Mouse (Mus musculus) gastrocnemius, adult 8-10 months (tissue): ENCODE results near the gene Bcat2. TPM values are rescaled to one million over a fixed set of nuclear protein-coding genes. Genes with fewer than 3 reads are reported as not detected.

Experiments used
- DNase-seq, 2 experiments: peaks; one replicate each; pipeline ENCODE4 v3.0.0; 2022; ENCODE audit warnings: low spot score in 2 of 2
- total RNA-seq, 4 experiments: library from RNA; stranded (reverse); gene quantifications; 2 replicates each; pipeline ENCODE4 v1.2.4; 2022

Gene Bcat2
- total RNA-seq, 4 experiments from 2014 or later = 82.2 to 107 (median 91.8) TPM

DNA sequence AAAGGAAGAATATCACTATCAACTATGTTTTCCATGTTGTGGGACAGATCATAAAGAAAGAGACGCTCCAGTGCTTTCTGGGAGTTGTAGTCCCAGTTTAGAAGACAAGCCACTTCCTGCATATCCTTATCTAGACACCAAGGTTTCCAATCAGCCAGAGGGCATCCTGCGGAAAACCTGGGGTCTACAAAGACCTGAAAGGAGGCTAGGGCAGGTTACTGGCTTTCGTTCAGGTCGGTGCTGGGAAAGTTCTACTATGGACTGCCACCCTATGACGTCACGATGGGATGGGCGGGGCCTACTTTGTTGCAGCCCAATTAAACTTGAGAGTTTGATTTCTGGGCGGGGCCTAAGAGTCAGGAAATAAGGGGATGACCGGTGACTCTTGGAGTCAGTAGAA lies 51.5 kb downstream of the Bcat2 start, which contains the start of gene Izumo1:
Gene Izumo1, plus strand, starts transcription at position 369 of the 400 bp plus-strand sequence.
- no peak for DNase-seq

DNA sequence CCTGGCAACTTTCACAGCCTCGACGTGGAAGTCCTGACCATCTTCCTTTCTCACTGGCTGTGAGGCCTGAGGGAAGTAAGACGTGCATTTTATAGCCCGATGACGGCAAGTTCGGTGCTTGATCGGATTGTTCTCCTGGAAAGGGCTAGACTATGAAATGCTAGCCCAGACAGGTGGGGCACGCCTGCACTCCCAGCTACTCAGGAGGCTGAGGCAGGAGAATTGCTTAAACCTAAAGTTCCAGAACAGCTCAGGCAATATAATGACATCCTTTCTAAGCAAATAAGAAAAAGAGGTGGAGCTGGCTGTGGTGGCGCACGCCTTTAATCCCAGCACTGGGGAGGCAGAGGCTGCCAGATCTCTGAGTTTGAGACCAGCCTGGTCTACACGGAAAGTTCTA lies 53.6 kb downstream of the Bcat2 start:
- no peak for DNase-seq

DNA sequence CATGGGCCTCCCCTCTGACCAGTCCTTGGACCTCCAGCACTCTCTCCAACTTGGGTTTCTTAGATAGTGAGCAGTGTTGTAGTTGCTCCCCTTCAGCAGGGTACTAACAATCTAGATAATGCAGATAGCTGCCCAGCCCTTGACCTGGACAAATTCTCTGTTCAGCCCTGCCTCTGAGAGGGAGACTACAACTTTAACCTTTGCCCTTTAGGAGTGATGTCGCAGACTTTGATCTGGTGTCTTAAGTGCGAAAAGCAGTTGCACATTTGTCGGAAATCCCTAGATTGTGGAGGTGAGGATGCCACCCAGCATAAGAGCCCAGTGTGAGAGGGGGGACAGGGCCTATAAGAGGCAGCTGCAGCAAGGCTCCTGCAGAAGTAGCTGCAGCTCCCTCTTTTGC lies 54.8 kb downstream of the Bcat2 start:
- DNase-seq = no peak

DNA sequence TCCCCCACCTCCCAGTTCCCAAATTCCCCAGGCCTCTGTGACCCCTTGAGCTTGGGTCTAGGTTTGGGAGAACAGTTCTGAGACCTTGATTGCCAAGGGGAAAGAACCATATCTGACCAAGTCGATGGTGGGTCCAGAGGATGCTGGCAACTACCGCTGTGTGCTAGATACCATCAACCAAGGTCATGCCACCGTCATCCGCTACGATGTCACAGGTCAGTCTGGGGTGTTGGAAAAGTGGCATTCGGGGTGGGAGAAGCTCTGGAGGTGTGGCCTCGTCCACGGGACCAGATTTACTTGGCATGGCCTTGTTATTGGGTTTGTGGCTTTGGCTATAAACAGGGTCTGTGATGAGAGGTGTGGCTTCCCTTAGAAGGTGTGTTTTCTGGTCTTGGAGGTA lies 55.5 kb downstream of the Bcat2 start:
- no peak for DNase-seq

DNA sequence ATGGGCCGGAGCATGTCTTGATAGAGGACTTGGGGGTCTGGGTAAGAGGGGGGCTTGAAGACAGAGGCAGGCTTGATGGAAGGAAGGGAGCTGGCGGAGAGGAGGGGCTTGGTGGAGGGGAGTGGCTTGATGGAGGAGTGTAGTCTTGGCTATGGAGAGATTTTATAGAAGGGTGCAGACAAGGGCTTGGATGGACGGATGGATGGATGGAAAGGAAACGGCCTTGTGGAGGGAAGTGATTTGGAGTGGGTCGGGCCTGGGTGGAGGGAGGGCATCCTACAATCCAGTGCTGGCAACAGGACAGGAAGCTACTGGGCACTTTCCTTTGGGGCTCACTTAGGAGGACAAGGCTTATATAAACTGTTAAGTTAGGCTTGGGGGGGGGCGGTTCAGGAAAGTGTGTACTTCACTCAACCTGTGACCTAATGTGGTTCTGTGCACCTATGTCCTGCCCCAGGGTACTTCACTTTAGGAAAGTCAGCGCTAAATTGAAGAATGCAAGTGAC lies 56.7 kb downstream of the Bcat2 start:
- DNase-seq = no peak

DNA sequence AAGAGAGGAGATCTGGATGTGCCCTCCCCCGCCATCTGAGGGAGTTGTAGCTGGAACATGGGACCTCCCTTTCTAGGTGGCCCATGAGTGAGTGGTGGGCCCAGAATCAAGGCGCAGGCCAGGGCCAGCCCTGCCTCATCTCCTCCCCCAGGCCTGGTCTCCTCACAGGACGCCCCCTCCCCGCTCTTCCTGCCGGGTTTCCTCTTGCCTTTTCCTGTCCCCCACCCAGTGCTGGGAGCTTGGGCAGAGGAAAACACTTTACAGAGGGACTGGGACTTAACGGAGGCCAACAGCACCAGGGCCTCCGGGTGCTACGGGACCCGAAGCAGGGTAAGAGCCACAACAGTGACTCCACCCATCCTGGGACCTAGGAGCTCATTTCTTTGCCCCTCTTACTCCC lies 57.3 kb downstream of the Bcat2 start, which contains the start of gene Rasip1:
Gene Rasip1, plus strand, starts transcription at position 228 of the 400 bp plus-strand sequence.
- DNase-seq = no peak

DNA sequence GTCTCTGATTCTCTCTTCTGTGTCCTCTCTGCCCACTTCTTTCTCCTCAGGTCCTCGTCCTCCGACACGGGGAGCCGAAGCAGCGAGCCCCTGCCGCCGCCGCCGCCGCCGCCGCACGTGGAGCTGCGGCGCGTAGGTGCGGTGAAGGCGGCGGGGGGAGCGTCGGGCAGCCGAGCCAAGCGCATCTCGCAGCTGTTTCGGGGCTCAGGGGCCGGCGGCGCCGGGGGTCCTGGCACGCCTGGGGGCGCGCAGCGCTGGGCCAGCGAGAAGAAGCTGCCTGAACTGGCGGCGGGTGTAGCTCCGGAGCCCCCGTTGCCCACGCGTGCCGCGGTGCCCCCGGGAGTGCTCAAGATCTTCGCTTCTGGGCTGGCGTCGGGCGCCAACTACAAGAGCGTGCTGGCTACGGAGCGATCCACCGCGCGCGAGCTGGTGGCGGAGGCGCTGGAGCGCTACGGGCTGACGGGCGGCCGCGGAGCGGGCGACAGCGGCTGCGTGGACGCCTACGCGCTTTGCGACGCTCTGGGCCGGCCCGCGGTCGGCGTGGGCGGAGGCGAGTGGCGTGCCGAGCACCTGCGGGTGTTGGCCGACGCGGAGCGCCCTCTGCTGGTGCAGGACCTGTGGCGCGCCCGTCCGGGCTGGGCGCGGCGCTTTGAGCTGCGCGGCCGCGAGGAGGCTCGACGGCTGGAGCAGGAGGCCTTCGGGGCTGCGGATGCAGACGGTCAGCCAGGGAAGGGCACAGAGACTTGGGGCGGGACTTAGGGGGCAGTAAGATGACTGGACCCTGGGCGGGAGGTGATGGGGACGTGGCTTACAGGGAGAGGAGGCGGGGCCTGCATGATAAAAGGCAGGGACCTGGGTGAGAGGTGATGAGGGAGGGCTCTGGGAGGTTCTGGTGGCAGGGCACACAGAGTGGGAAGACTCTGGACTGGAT lies 58.7 kb downstream of the Bcat2 start:
- peak; percentile 74 to 79 for DNase-seq

DNA sequence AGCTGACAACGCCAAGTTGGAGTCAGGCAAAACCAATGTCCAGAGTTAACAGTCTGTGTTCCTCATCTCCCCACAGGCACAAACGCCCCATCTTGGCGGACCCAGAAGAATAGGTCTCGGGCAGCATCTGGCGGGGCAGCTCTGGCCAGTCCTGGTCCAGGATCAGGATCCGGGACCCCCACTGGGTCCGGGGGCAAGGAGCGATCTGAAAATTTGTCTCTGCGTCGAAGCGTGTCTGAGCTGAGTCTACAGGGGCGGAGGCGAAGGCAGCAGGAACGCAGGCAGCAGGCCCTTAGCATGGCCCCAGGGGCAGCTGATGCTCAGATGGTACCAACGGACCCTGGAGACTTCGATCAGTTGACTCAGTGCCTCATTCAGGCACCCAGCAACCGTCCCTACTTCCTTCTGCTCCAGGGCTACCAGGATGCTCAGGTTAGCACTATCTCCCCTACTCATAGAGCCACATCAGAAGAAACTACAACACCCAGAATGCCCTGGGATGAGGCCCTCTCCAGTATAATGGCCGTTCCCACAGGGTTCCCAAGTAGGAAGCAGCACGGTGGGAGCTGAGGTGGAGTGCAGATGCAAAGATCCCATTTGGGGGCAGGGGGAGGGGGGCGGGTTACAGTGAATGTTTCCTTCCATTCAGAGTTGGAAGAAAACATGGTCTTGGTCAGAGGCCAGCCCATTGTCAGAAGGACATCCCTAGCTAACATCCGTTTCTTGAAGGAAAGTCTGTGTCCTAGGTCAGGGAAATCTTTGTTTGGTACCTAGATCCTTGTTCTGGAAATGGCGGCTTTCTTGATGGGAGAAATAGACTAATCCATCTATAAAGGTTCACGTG lies 60.3 kb downstream of the Bcat2 start:
- DNase-seq = no peak

DNA sequence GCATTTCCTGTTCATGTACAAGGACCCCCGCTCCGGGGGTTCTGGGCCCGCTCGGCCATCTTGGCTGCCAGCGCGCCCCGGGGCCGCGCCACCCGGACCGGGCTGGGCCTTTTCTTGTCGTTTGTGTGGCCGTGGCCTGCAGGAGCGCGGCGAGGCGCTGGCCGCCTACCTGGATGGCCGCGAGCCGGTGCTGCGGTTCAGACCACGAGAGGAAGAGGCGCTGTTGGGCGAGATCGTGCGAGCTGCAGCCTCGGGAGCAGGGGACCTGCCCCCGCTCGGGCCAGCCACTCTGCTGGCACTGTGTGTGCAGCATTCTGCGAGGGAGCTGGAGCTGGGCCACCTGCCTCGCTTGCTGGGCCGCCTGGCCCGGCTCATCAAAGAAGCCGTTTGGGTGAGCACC lies 62.5 kb downstream of the Bcat2 start:
- DNase-seq = no peak

DNA sequence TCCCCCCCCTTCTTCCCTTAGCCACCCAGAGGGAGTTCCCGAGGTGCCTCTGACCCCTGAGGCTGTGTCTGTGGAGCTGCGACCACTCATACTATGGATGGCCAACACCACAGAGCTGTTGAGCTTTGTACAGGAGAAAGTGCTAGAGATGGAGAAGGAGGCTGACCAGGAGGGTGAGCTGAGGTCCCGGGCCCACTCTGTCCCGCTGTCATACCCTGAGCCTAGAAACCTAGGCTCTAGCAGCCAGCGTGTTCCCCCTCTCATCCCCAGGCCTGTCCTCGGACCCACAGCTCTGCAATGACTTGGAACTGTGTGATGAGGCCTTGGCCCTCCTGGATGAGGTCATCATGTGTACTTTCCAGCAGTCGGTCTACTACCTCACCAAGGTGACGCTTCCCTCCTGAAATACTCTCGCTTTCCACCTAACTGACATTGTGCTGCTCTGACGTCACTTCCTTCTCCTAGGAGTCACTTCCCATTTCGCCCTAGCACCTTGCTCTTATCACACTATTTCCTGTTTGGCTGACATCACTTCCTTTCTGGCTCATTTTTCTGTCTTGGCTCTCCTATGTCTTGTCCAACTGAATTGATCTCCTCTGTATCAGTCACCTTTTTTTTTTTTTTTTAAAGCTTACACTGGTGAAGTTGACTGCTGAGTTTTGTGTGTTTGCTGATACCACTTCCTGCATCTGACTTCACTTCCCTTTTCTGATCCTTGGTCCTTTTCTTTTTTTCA lies 65.2 kb downstream of the Bcat2 start:
- no peak for DNase-seq

DNA sequence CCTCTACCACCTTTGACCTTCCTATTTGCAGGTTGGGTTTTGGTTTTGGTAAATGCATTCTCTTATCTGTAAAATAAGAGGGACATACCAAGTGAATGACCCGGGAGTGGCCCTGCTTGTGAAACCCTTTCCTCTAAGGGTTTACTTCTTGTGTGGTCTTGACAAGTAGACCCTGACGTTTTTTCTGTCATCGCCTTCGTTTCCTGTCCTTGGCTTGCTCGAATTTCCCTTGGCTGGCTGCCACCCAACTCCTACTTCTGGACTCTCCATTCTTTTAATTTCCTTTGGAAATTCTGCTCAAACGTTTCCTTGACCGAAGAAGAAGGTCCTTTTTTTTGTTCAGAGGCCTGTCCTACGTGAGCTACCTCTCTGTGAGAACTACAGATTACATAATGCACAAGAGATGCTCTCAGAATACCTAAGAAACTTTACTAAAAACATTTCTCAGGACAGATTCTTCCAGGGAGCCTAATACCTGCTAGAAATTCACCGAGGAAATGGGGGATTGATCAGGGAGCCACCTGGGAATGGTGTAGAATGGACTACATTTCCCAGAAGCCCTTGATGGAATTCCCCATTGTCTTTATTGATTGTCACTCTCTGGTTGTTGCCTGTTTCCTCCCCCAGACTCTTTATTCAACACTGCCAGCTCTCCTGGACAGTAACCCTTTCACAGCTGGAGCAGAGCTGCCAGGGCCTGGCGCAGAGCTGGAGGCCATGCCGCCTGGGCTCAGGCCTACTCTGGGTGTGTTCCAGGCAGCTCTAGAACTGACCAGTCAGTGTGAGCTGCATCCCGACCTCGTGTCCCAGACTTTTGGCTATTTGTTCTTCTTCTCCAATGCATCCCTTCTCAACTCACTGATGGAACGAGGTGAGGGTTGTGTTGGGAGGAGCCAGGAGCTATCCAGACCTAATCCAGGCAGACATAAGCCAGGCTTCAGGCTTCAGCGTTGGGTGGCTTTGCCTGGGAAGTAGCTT lies 66.0 kb downstream of the Bcat2 start:
- no peak for DNase-seq

DNA sequence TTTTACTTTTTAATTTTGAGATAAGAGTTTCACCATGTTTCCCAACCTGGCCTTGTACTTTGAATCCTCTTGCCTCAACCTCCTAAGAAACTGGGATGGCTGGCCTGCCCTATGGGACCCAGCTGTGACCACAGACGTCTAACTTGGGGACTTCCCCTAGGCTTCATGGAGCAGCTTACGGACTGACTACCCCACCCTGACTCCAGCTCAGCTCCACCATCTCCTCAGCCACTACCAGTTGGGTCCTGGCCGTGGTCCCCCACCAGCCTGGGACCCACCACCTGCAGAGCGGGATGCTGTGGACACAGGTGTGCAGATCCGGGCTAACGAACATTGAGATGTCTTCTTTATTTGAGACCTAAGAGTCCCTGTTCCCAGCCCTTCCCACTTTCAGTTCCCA lies 67.8 kb downstream of the Bcat2 start:
- no peak for DNase-seq

DNA sequence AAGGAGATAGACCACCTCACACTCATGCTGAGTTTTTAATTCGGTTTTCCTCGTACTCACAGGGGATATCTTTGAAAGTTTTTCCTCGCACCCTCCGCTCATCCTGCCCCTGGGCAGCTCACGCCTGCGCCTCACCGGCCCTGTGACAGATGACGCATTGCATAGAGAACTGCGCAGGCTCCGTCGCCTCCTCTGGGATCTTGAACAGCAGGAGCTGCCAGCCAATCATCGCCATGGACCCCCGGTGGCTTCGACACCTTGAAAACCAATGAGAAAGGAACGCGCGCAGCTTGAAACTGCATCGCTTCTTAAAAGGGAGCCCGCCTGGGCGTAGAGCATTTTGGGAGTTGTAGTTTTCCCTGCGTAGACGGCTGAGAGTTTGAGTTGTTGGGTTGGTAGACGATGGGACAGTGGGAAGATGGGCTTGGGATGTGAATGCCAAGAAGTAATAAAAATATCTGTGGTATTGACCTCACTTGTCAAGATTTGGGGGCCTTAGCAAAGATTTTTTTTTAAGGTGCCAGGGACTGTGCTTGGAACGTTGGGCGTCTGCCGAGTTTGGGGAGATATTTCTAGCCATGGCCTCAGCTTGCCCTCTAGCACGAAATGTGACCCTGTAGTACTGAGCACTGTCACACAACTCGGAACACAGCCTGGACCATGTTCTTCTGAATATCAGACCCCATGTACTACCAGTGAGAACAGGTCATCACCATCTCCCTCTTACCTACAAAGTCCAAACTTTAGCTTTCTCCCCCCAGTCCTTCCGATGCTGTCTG lies 68.9 kb downstream of the Bcat2 start:
- peak; percentile 94 to 97 for DNase-seq

Other genes with a start within 250 kb of the Bcat2 start
- gene Trpm4, start 236.4 kb upstream of the Bcat2 start, total RNA-seq = 10 to 100 TPM; 30.7 to 35.6 (median 32.0) TPM
- 100 to 1,000 TPM; 700 to 858 (median 833) TPM for gene Hrc, start 234.9 kb upstream of the Bcat2 start, total RNA-seq
- gene Ppfia3, start 203.1 kb upstream of the Bcat2 start, total RNA-seq = under 1 TPM in 3 of 4 experiments, not detected in 1; 0.07 to 0.24 (median 0.09) TPM
- not detected for gene Lin7b, start 199.6 kb upstream of the Bcat2 start, total RNA-seq
- 10 to 100 TPM; 45.4 to 74.5 (median 59.9) TPM for gene Snrnp70, start 174.4 kb upstream of the Bcat2 start, total RNA-seq
- 10 to 100 TPM; 78.8 to 94.6 (median 88.3) TPM for gene Kcna7, start 164.5 kb upstream of the Bcat2 start, total RNA-seq
- 1 to 10 TPM; 3.7 to 4.9 (median 4.3) TPM for gene Ntf5, start 156.5 kb upstream of the Bcat2 start, total RNA-seq
- gene Lhb, start 149.3 kb upstream of the Bcat2 start, total RNA-seq = under 1 TPM in 2 of 4 experiments, not detected in 2; 0.46 to 0.61 TPM
- 100 to 1,000 TPM; 265 to 308 (median 299) TPM for gene Gys1, start 135.3 kb upstream of the Bcat2 start, total RNA-seq
- gene Ruvbl2, start 132.1 kb upstream of the Bcat2 start, total RNA-seq = 10 to 100 TPM; 22.4 to 28.6 (median 24.0) TPM
- 100 to 1,000 TPM in 3 of 4 experiments, 10 to 100 TPM in 1; 83.2 to 132 (median 121) TPM for gene Ftl1, start 110.3 kb upstream of the Bcat2 start, total RNA-seq
- 10 to 100 TPM; 14.5 to 17.8 (median 15.3) TPM for gene Bax, start 103.3 kb upstream of the Bcat2 start, total RNA-seq
- not detected for gene Tulp2, start 88.3 kb upstream of the Bcat2 start, total RNA-seq
- 10 to 100 TPM in 3 of 4 experiments, 1 to 10 TPM in 1; 9.7 to 19.4 (median 11.8) TPM for gene Gm45808, start 83.3 kb upstream of the Bcat2 start, total RNA-seq
- 10 to 100 TPM; 22.2 to 29.9 (median 27.6) TPM for gene Dhdh, start 81.3 kb upstream of the Bcat2 start, total RNA-seq
- gene Nucb1, start 59.7 kb upstream of the Bcat2 start, total RNA-seq = 10 to 100 TPM; 51.1 to 66.1 (median 56.8) TPM
- 10 to 100 TPM; 19.6 to 34.3 (median 29.4) TPM for gene Ppp1r15a, start 43.9 kb upstream of the Bcat2 start, total RNA-seq
- 1 to 10 TPM; 1.4 to 5.4 (median 4.6) TPM for gene Plekha4, start 43.8 kb upstream of the Bcat2 start, total RNA-seq
- 1 to 10 TPM in 1 of 4 experiments, under 1 TPM in 2, not detected in 1; 0.52 to 2.8 (median 0.56) TPM for gene Hsd17b14, start 15.3 kb upstream of the Bcat2 start, total RNA-seq
- gene Fgf21, start 45.3 kb downstream of the Bcat2 start, total RNA-seq = not detected
- gene Fut1, start 47.1 kb downstream of the Bcat2 start, total RNA-seq = not detected
- not detected for gene Izumo1, start 51.7 kb downstream of the Bcat2 start, total RNA-seq
- gene Rasip1, start 57.3 kb downstream of the Bcat2 start, total RNA-seq = 1 to 10 TPM; 5.1 to 7.0 (median 5.3) TPM
- 10 to 100 TPM; 18.5 to 36.8 (median 28.8) TPM for gene Mamstr, start 69.8 kb downstream of the Bcat2 start, total RNA-seq
- under 1 TPM; 0.12 to 0.29 (median 0.20) TPM for gene Fut2, start 96.2 kb downstream of the Bcat2 start, total RNA-seq
- gene Ntn5, start 113.9 kb downstream of the Bcat2 start, total RNA-seq = under 1 TPM; 0.18 to 0.48 (median 0.27) TPM
- under 1 TPM in 3 of 4 experiments, not detected in 1; 0.12 to 0.18 (median 0.16) TPM for gene Sec1, start 124.2 kb downstream of the Bcat2 start, total RNA-seq
- gene Car11, start 129.7 kb downstream of the Bcat2 start, total RNA-seq = 10 to 100 TPM; 14.3 to 18.2 (median 16.1) TPM
- gene Dbp, start 134.9 kb downstream of the Bcat2 start, total RNA-seq = 100 to 1,000 TPM in 3 of 4 experiments, 10 to 100 TPM in 1; 69.5 to 173 (median 143) TPM
- gene Rpl18, start 145.3 kb downstream of the Bcat2 start, total RNA-seq = 100 to 1,000 TPM; 479 to 609 (median 594) TPM
- gene Sphk2, start 147.8 kb downstream of the Bcat2 start, total RNA-seq = 10 to 100 TPM; 10.6 to 15.0 (median 13.0) TPM
- gene Fam83e, start 151.1 kb downstream of the Bcat2 start, total RNA-seq = under 1 TPM in 2 of 4 experiments, not detected in 2; 0.10 to 0.38 TPM
- not detected for gene Spaca4, start 155.7 kb downstream of the Bcat2 start, total RNA-seq
- gene Lmtk3, start 213.6 kb downstream of the Bcat2 start, total RNA-seq = not detected
- not detected for gene Sult2b1, start 214.5 kb downstream of the Bcat2 start, total RNA-seq
- 10 to 100 TPM; 25.2 to 34.3 (median 30.8) TPM for gene Cyth2, start 244.4 kb downstream of the Bcat2 start, total RNA-seq